Mouse (Mus musculus) hindbrain, embryonic 11.5 days (tissue): ENCODE measurements around the gene Lamb3. TPM values are rescaled to one million over a fixed set of nuclear protein-coding genes. Genes with fewer than 3 reads are reported as not detected.

ENCODE experiments used
- ATAC-seq: fragments of 200-750 bp; cut with Nextera tagmentation; 2 replicates; pipeline ENCODE4 v1.8.0; 2017; ENCODE audit warnings: mild to moderate bottlenecking, moderate TSS enrichment, moderate library complexity; ENCODE audit not compliant: low FRiP score
- DNase-seq: peaks from one replicate; pipeline ENCODE4 v3.0.0-alpha.2; 2015; ENCODE audit warnings: low spot score
- H3K27ac ChIP-seq: fragments of 300-500 bp; sonication (generic); 2 replicates; pipeline ENCODE4 v1.5.1; 2014; ENCODE audit warnings: mild to moderate bottlenecking, low read depth, low read length
- H3K27me3 ChIP-seq: fragments of 300-500 bp; sonication (generic); 2 replicates; pipeline ENCODE4 v1.6.1; 2014; ENCODE audit warnings: mild to moderate bottlenecking, low read length, moderate library complexity, mixed read lengths; ENCODE audit not compliant: control insufficient read depth, insufficient read depth
- H3K36me3 ChIP-seq: fragments of 300-500 bp; sonication (generic); 2 replicates; pipeline ENCODE4 v1.6.1; 2014; ENCODE audit warnings: mild to moderate bottlenecking, low read length, moderate library complexity, mixed read lengths; ENCODE audit not compliant: control insufficient read depth, insufficient read depth
- H3K4me1 ChIP-seq: fragments of 300-500 bp; sonication (generic); replicated peaks from 2 replicates; pipeline ENCODE4 v1.6.1; 2014; ENCODE audit warnings: low read length, mixed read lengths; ENCODE audit not compliant: control insufficient read depth, insufficient read depth
- H3K4me2 ChIP-seq: fragments of 300-500 bp; sonication (generic); replicated peaks from 2 replicates; pipeline ENCODE4 v1.6.1; 2014; ENCODE audit warnings: mild to moderate bottlenecking, low read depth, low read length
- H3K4me3 ChIP-seq: fragments of 300-500 bp; sonication (generic); 2 replicates; pipeline ENCODE4 v1.5.1; 2014; ENCODE audit warnings: low read depth, low read length
- H3K9ac ChIP-seq: fragments of 300-500 bp; sonication (generic); 2 replicates; pipeline ENCODE4 v1.6.1; 2014; ENCODE audit warnings: low read depth, low read length
- H3K9me3 ChIP-seq: fragments of 300-500 bp; sonication (generic); 2 replicates; pipeline ENCODE4 v1.6.1; 2016; ENCODE audit warnings: low read length; ENCODE audit not compliant: control insufficient read depth
- WGBS: fragments of 180-500 bp; shearing (Covaris S2); extraction: QIAGEN DNeasy Blood & Tissue Kit; methylation state at CpG from one replicate; pipeline ENCODE4 v1.1.7; 2014; 5-methylcytosine and 5-hydroxymethylcytosine counted together
- polyA plus RNA-seq: library from polyadenylated mRNA; unstranded; fragments of >200 nt; fragmentation: Nextera tagmentation; extraction: Ambion mirVana; gene quantifications from 2 replicates; pipeline ENCODE4 v1.2.1, GENCODE M21; 2014

The Lamb3 gene
- polyA plus RNA-seq, 1 experiment from 2014 or later, result 0.12 TPM

DNA sequence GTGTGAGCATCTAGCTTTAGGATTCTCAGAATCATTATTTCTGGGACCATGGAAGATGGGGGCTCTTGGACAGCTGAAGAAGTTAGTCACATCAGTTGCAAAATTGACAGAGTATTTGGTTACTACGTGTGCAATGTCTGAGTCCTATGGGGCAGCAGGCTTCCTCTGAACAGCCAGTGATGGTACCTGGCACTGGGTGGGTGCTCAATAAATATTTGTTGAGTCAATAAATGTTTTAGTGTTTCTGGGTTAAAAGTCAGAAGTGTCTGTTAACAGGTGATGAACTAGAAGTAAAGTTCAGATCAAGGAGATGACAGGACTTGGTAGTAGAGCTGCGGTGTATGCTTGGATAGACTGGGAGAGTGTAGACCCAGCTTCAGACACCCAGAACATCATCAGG is 80.1 kb downstream of the Lamb3 start:
- no peak overlapping the region for H3K9ac ChIP-seq
- WGBS, result 92% methylated on average over 2 of the region's 2 CpGs
- no peak overlapping the region for H3K4me2 ChIP-seq
- H3K9me3 ChIP-seq, result no peaks in the 10 kb centered on the region
- H3K4me1 ChIP-seq, result no peaks in the 10 kb centered on the region
- H3K4me3 ChIP-seq, result no peak overlapping the region
- ATAC-seq (no peak), DNase-seq (no peak)
- no peak overlapping the region for H3K27ac ChIP-seq
- H3K27me3 ChIP-seq, result no peaks in the 10 kb centered on the region
- no peaks in the 10 kb centered on the region for H3K36me3 ChIP-seq

DNA sequence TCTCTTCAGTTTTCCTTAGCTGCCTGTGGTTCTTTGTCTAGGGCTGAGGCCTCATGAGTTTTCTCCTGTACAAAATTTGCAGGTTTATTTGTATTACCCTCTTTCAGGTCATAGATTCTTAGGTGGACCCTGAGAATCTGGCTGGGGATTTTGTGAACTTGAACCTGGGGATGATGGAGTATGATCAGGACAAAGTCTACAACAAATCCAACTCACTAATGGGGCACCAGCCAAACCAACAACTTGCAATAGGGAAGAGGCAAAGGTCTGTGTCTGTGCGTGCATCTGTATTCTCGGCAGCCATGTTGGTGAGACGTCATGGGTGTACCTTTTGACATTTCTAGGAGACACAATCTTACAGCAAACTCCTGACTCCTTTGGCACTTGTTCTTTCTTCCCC is 81.6 kb downstream of the Lamb3 start:
- Histone ChIP-seq H3K27me3 (no peaks in the 10 kb centered on the region), H3K4me3 (no peak overlapping the region), H3K27ac (no peak overlapping the region), H3K4me1 (no peaks in the 10 kb centered on the region), H3K4me2 (no peak overlapping the region), H3K36me3 (no peaks in the 10 kb centered on the region), H3K9me3 (no peaks in the 10 kb centered on the region), H3K9ac (no peak overlapping the region)
- WGBS, result 90% methylated on average over 3 of the region's 3 CpGs
- DNase-seq, result no peak
- no peak for ATAC-seq

DNA sequence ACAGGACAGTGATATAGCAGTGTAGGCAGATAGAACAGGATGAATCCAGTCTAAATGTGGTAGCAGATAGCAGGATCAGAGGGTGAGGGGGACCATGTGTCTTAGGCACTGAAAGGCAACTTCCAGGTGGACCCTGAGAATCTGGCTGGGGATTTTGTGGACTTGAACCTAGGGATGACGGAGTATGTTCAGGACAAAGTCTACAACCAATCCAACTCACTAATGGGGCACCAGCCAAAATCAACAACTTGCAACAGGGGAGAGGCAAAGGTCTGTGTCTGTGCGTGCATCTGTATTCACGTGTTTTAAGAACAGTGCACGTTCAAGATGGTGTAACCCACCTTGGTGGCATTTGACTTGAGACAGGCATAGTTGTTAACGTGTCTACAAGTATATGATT is 82.4 kb downstream of the Lamb3 start:
- no peak overlapping the region for H3K27ac ChIP-seq
- no peaks in the 10 kb centered on the region for H3K9me3 ChIP-seq
- no peaks in the 10 kb centered on the region for H3K4me1 ChIP-seq
- H3K27me3 ChIP-seq, result no peaks in the 10 kb centered on the region
- H3K4me3 ChIP-seq, result no peak overlapping the region
- DNase-seq (no peak), ATAC-seq (no peak)
- H3K4me2 ChIP-seq, result no peak overlapping the region
- H3K9ac ChIP-seq, result no peak overlapping the region
- whole genome bisulfite sequencing, result 90% methylated on average over 5 of the region's 5 CpGs
- no peaks in the 10 kb centered on the region for H3K36me3 ChIP-seq

DNA sequence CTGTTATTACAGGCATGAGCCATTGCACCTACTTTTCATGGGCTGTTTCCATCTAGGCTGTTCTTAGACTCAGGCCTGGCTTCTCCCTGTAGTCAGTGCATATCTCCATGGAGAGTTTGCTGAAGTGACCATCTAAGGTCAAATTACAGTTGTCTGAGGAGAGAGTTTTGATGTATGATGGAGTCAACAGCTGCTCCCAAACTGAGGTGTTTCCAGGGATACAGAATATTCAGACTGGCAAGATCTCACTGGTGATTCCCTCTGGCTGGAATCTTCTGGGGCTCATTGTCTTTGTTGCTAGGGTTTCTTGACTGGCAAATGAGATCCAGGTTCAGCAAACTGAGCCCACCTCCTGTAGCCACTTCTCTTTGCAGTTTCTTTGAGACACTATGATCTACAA is 83.2 kb downstream of the Lamb3 start:
- no peak for DNase-seq
- Histone ChIP-seq H3K27me3 (no peaks in the 10 kb centered on the region), H3K4me2 (no peak overlapping the region), H3K27ac (no peak overlapping the region), H3K4me1 (no peaks in the 10 kb centered on the region), H3K9me3 (no peaks in the 10 kb centered on the region), H3K36me3 (no peaks in the 10 kb centered on the region), H3K9ac (no peak overlapping the region), H3K4me3 (no peak overlapping the region)
- ATAC-seq, result no peak

DNA sequence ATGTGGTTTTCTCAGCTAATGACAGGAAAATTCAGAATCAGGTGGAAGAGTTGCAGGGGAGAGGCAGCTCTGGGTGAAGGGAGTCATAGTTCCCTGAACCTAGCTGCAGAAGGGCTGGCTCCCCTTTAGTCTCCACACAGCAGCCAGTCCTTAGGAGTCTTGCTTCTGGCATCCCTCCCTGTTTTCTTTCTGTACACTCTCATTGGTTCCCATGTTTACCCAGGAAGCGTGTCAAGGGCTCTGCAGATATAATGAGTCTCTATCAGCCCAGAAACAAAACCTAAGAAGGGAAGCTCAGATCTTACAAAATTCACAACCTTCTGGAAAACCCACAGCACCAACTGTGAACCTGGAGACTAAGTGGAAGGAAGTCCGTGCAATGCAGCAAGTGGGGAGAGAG is 85.5 kb downstream of the Lamb3 start:
- H3K27me3 ChIP-seq, result no peaks in the 10 kb centered on the region
- H3K4me1 ChIP-seq, result no peaks in the 10 kb centered on the region
- no peak overlapping the region for H3K4me3 ChIP-seq
- ATAC-seq, result no peak
- no peak overlapping the region for H3K4me2 ChIP-seq
- H3K9ac ChIP-seq, result no peak overlapping the region
- no peaks in the 10 kb centered on the region for H3K36me3 ChIP-seq
- no peak overlapping the region for H3K27ac ChIP-seq
- no peak for DNase-seq
- H3K9me3 ChIP-seq, result no peaks in the 10 kb centered on the region
- 64% methylated on average over 2 of the region's 2 CpGs for WGBS

DNA sequence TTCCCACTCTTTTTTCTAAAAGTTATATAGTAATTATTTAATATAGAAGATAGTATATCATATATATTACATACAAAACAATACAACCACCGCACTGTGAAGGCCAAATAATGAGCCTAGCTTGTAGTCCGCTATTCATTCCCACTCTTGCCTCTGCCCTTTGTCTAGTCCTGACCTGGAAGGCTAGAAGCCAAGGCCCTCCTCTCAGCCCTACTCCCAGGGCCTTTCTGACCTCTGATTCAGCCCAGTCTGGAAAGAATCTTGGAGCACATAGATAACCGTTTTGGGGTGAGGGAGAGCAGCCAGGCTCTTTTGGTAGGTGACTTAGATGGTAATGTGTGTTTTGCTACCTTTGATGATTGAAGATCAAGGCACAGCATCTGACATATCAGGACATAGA is 86.4 kb downstream of the Lamb3 start:
- 67% methylated on average over 3 of the region's 3 CpGs for WGBS
- H3K4me1 ChIP-seq, result no peaks in the 10 kb centered on the region
- DNase-seq (no peak), ATAC-seq (no peak)
- no peaks in the 10 kb centered on the region for H3K9me3 ChIP-seq
- H3K4me2 ChIP-seq, result no peak overlapping the region
- no peaks in the 10 kb centered on the region for H3K27me3 ChIP-seq
- no peak overlapping the region for H3K9ac ChIP-seq
- no peaks in the 10 kb centered on the region for H3K36me3 ChIP-seq
- no peak overlapping the region for H3K4me3 ChIP-seq
- H3K27ac ChIP-seq, result no peak overlapping the region

DNA sequence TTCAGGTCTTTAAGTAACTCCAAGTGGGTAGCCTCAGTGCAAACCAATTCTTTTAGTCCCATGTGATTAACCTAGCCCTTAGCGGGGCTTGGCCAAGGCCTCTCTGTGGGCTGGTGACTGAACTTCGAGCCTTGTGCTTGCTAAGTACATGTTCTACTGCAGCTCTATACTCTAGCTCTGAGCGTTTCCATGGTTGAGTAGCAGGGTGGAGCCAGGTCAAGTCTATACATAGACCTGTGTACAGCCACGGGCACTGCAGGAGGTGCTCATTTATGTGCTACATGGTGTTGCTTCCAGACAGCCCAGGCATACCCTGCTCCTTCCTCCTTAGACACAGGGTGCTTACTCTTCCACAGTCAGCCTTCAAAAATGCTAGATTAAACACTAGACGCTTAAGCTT is 88.4 kb downstream of the Lamb3 start:
- DNase-seq (no peak), ATAC-seq (no peak)
- Histone ChIP-seq H3K4me1 (no peaks in the 10 kb centered on the region), H3K27me3 (no peaks in the 10 kb centered on the region), H3K9me3 (no peaks in the 10 kb centered on the region), H3K4me2 (no peak overlapping the region), H3K9ac (no peak overlapping the region), H3K27ac (no peak overlapping the region), H3K36me3 (no peaks in the 10 kb centered on the region), H3K4me3 (no peak overlapping the region)
- WGBS, result 89% methylated on average over 5 of the region's 5 CpGs

DNA sequence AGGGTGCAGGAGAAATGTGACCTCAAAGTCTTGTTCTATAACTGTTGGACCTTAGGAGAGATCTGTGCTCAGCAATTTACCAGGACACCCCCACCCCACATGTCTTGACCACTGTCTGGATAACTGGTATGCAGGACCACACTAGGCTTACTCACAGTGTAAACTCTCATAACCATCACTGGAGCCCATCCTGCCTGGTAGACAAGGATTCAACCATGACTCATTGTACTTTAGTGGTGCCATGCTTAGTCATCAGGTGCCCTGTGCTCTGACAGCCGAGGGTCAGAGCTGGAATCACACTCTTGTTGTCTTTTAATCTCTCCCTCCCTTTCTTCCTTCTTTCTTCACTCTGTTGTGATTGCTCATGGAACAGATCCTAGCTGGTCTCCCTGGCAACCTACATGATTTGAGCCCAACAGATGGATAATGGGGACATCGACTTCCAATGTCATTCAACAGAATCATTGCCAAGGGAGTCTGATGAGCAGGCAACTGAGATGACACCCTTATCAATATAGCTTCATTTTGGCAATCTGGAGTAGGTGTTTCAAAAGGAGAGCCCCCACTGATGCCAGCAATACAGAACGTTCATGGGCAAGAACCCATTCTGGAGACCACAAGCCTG is 90.8 kb downstream of the Lamb3 start:
- no peak overlapping the region for H3K4me2 ChIP-seq
- H3K4me1 ChIP-seq, result no peaks in the 10 kb centered on the region
- H3K9me3 ChIP-seq, result no peaks in the 10 kb centered on the region
- no peak overlapping the region for H3K4me3 ChIP-seq
- 89% methylated on average over 3 of the region's 3 CpGs for WGBS
- ATAC-seq (no peak), DNase-seq (no peak)
- H3K27ac ChIP-seq, result no peak overlapping the region
- H3K27me3 ChIP-seq, result no peaks in the 10 kb centered on the region
- H3K9ac ChIP-seq, result no peak overlapping the region
- no peaks in the 10 kb centered on the region for H3K36me3 ChIP-seq

DNA sequence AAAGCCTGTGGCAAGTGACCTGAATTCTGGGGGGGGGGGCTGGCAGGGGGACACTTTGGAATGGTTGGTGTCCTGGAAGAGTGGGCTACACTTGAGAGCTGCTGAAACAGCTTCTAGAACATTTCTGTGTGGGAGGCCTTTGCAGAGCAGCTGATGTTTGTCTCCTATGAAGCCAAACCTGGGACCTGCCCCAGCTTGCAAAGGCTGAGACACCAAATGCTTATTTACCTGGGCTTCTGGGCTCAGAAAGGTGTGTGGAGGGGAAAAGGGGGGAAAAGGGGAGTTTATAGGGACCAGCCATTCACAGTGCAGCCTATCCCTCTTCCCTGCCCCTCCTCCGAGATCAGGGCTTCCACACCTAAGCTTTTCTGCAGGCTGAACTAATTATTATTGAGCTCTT is 92.5 kb downstream of the Lamb3 start:
- Histone ChIP-seq H3K4me3 (no peak overlapping the region), H3K9ac (no peak overlapping the region), H3K27ac (no peak overlapping the region), H3K36me3 (no peaks in the 10 kb centered on the region), H3K27me3 (no peaks in the 10 kb centered on the region), H3K4me2 (no peak overlapping the region), H3K4me1 (no peaks in the 10 kb centered on the region), H3K9me3 (no peaks in the 10 kb centered on the region)
- ATAC-seq (no peak), DNase-seq (no peak)
- WGBS, result 56% methylated on average over 1 of the region's 1 CpGs
